Mouse (Mus musculus) C2C12 (cell line): Measurements from ENCODE around the gene Mbnl2.

Experiments used
- CEBPB ChIP-seq: IDR thresholded peaks from one replicate; pipeline ENCODE4 v1.6.1; 2011; ENCODE audit warnings: low read depth, mild to moderate bottlenecking, control low read depth, moderate library complexity
- CTCF ChIP-seq: IDR thresholded peaks from one replicate; pipeline ENCODE4 v1.5.1; 2011; ENCODE audit not compliant: control insufficient read depth, insufficient read depth, insufficient read length
- MAX ChIP-seq: IDR thresholded peaks from one replicate; pipeline ENCODE4 v1.6.1; 2011; ENCODE audit warnings: mild to moderate bottlenecking, control low read depth
- MYOG ChIP-seq: IDR thresholded peaks from one replicate; pipeline ENCODE4 v1.6.1; 2011; ENCODE audit not compliant: control insufficient read depth, insufficient read length; ENCODE audit errors: extremely low read depth
- USF1 ChIP-seq: IDR thresholded peaks from one replicate; pipeline ENCODE4 v1.6.1; 2011; ENCODE audit warnings: low read depth, mild to moderate bottlenecking, control low read depth, moderate library complexity

DNA sequence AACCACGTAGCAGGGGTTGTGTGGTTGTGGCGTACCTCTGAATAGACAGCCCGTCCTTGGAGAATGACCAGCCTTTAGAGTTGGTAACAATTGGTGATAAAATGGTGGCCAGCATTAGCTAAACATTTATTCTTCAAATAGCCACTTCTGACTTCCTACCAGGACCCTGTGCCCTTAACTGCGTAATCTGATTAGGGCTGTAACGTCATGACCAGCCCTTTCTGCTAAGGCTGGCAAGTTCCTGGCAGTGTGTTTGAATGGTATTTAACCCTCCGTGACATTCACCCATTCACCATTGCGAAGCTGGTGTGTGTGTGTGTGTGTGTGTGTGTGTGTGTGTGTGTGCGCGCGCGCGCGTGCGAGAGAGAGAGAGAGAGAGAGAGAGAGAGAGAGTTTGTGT lies 94.6 kb downstream of the Mbnl2 start:
- TF ChIP-seq CTCF = no peak
- TF ChIP-seq CEBPB = no peak
- TF ChIP-seq MYOG = no peak
- no peak for TF ChIP-seq USF1
- no peak for TF ChIP-seq MAX
